Mouse (Mus musculus) heart, embryonic 16.5 days (tissue): ENCODE measurements around the gene Synj1. TPM values are rescaled to one million over a fixed set of nuclear protein-coding genes. Genes with fewer than 3 reads are reported as not detected.
A peak's percentile ranks its signal among the peaks of the same experiment; 100 is the strongest.

Experiments used
- ATAC-seq: fragments of 200-750 bp; cut with Nextera tagmentation; replicated peaks from 2 replicates; pipeline ENCODE4 v1.8.0; 2017; ENCODE audit warnings: moderate number of reproducible peaks; ENCODE audit not compliant: insufficient read depth, low FRiP score; ENCODE audit errors: extremely low read depth
- H3K27ac ChIP-seq: fragments of 300-500 bp; sonication (generic); 2 replicates; pipeline ENCODE4 v1.5.1; 2014; ENCODE audit warnings: mild to moderate bottlenecking, low read length, control low read depth, moderate library complexity
- H3K27me3 ChIP-seq: fragments of 300-500 bp; sonication (generic); 2 replicates; pipeline ENCODE4 v1.6.1; 2014; ENCODE audit warnings: low read length, mixed read lengths; ENCODE audit not compliant: control insufficient read depth, insufficient read depth
- H3K36me3 ChIP-seq: fragments of 300-500 bp; sonication (generic); 2 replicates; pipeline ENCODE4 v1.6.1; 2014; ENCODE audit not compliant: control insufficient read depth, insufficient read depth
- H3K4me1 ChIP-seq: fragments of 300-500 bp; sonication (generic); 2 replicates; pipeline ENCODE4 v1.6.1; 2014; ENCODE audit warnings: low read length, mixed read lengths; ENCODE audit not compliant: control insufficient read depth, insufficient read depth
- H3K4me2 ChIP-seq: fragments of 300-500 bp; sonication (generic); 2 replicates; pipeline ENCODE4 v1.6.1; 2014; ENCODE audit warnings: low read depth, mild to moderate bottlenecking, control low read depth, low read length
- H3K4me3 ChIP-seq: fragments of 300-500 bp; sonication (generic); 2 replicates; pipeline ENCODE4 v1.5.1; 2014; ENCODE audit warnings: mild to moderate bottlenecking, control low read depth, low read length
- H3K9ac ChIP-seq: fragments of 300-500 bp; sonication (generic); 2 replicates; pipeline ENCODE4 v1.6.1; 2014; ENCODE audit warnings: low read length, control low read depth
- H3K9me3 ChIP-seq: fragments of 300-500 bp; sonication (generic); replicated peaks from 2 replicates; pipeline ENCODE4 v1.6.1; 2016; ENCODE audit warnings: low read length; ENCODE audit not compliant: control insufficient read depth
- WGBS: fragments of 180-500 bp; shearing (Covaris S2); extraction: QIAGEN DNeasy Blood & Tissue Kit; methylation state at CpG from one replicate; pipeline ENCODE4 v1.1.7; 2014; 5-methylcytosine and 5-hydroxymethylcytosine counted together
- polyA plus RNA-seq: library from polyadenylated mRNA; unstranded; fragments of >200 nt; fragmentation: Nextera tagmentation; extraction: Ambion mirVana; gene quantifications from 2 replicates; pipeline ENCODE4 v1.2.1, GENCODE M21; 2015

The Synj1 gene
- polyA plus RNA-seq, 1 experiment from 2014 or later, result 10.8 TPM

DNA sequence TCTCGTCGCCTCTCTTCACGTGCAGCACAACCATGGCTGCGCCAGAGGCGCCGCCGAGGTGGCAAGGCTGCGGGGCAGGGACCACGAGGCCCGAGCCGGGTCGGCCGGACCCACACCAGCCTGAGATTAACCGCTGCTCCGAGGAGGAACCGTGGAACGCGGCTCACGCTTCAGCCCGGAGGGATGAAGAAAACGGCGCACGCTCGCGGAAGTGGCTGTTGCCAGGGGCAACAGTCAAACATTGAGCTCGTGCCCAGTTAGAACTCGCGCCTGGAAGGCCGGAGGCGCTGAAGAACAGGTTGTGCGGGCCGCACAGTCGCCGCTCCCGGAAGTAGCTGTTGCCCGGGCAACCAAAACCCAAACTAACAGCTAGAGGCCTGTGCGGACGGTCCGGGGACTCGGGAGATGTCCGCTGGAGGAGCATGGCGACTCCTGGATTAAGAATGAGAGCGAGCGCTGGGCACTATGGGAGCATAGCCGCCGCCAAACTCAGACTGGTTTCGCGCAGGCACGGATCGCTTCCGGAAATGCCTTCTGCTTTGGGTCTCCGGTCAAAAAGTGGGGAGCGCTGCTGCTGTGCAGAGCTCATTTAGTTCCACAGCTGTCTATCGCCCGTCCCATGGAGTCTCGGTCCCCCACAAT, 76.3 kb downstream of the Synj1 start, which contains the start of gene Cfap298:
Gene Cfap298 (minus strand): TSS at position 428 of the 642 bp plus-strand sequence.
- peak within 1 kb of the TSS; percentile 92 for H3K4me3 ChIP-seq
- ATAC-seq, result peak; percentile 97
- peaks cover 11% of the 10 kb centered on the region; the same call in 1 of the 2 replicates for H3K36me3 ChIP-seq
- H3K4me2 ChIP-seq, result peak within 1 kb of the TSS; percentile 92
- under 1% methylated on average over 53 of the region's 56 CpGs for WGBS
- peaks cover 8% of the 10 kb centered on the region for H3K4me1 ChIP-seq
- peak within 1 kb of the TSS; percentile 90 for H3K9ac ChIP-seq
- H3K9me3 ChIP-seq, result no peaks in the 10 kb centered on the region
- H3K27me3 ChIP-seq, result no peaks in the 10 kb centered on the region
- peak within 1 kb of the TSS; percentile 91 for H3K27ac ChIP-seq

DNA sequence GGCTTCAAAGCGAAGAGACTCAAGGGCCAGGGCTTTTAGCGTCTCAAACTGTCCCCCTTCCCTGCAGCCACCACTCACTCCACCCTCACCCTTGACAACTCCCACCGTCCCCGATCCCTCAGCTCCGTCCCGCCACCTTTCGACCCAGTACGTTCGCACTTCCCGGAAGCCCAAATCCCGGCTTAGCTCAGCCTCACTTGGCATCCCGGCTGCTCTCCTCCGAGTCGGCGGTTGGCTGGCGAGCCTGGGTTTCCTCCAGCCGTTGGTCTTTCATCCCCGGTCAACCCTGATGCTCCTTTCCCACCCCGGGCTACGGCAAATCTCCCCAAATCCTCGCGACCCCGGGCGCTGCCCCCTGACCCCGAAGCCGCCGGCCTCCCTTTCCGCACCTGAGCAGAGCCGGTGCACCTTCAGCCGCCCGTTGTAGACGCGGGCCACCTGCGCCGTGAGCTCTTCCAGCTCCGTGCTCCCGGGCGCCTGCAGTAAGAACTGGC, 76.9 kb downstream of the Synj1 start:
- H3K4me2 ChIP-seq, result peak overlapping the region; percentile 92
- H3K27ac ChIP-seq, result peak overlapping the region; percentile 91
- WGBS, result under 1% methylated on average over 36 of the region's 38 CpGs
- peaks cover 8% of the 10 kb centered on the region for H3K4me1 ChIP-seq
- H3K9ac ChIP-seq, result peak overlapping the region; percentile 90
- peak; percentile 53 for ATAC-seq
- no peaks in the 10 kb centered on the region for H3K9me3 ChIP-seq
- H3K4me3 ChIP-seq, result peak overlapping the region; percentile 92
- H3K36me3 ChIP-seq, result peaks cover 11% of the 10 kb centered on the region; the same call in 1 of the 2 replicates
- H3K27me3 ChIP-seq, result no peaks in the 10 kb centered on the region

DNA sequence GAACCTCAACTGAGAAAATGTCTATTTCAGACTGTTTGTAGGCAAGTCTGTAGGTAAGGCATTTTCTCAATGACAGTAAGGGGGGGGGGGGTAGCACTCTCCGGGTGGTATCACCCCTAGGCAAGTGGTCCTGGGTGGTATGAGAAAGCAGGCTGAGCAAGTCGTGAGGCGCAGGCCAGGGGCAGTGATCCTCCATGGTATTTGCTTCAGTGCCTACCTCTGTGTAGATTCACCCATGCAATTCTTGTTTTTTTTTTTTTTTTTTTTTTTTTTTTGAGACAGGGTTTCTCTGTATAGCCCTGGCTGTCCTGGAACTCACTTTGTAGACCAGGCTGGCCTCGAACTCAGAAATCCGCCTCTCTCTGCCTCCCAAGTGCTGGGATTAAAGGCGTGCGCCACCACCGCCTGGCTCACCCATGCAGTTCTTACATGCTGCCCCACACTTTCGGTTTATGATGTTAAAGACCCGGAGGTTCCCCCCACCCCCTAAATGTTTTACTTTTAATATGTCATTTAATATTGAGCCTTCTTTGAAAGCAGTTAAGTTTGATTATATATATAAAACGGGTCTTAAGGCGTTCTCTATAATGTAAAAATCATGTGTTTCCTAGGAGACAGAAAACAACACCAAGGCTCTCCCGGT, 77.5 kb downstream of the Synj1 start:
- 28% methylated on average over 13 of the region's 13 CpGs for WGBS
- Histone ChIP-seq H3K4me2 (peak overlapping the region; percentile 92), H3K4me3 (peak overlapping the region; percentile 92), H3K9me3 (no peaks in the 10 kb centered on the region), H3K36me3 (peaks cover 10% of the 10 kb centered on the region; the same call in 1 of the 2 replicates), H3K27me3 (no peaks in the 10 kb centered on the region), H3K4me1 (peaks cover 8% of the 10 kb centered on the region), H3K27ac (peak overlapping the region; percentile 91), H3K9ac (peak overlapping the region; percentile 90)
- no peak for ATAC-seq

DNA sequence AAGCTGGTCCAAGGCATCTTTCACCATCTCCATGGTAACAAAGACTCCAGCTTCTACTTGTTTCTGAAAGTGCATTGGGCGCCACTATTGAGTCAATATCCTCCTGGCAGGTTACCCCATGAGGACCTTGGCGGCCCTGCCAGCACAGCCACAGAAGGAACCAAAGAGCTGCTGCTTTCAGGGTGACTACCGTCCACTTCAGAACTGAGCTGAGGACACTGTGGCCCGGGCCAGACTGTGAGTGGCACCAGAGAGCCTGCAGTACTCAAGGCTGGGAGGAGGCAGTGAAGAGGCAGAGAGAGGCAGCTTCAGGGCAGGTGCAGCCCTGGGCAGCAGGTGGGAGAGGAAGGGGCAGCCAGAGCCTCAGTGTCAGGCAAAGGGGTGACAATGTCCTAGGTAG, 83.7 kb downstream of the Synj1 start:
- Histone ChIP-seq H3K4me3 (no peak overlapping the region), H3K4me2 (no peak overlapping the region), H3K27me3 (no peaks in the 10 kb centered on the region), H3K4me1 (no peaks in the 10 kb centered on the region), H3K36me3 (peaks cover 2% of the 10 kb centered on the region; the same call in 1 of the 2 replicates), H3K9me3 (peaks cover under 1% of the 10 kb centered on the region; the same call in 1 of the 2 replicates), H3K27ac (no peak overlapping the region), H3K9ac (no peak overlapping the region)
- ATAC-seq, result no peak
- 79% methylated on average over 4 of the region's 4 CpGs for WGBS

DNA sequence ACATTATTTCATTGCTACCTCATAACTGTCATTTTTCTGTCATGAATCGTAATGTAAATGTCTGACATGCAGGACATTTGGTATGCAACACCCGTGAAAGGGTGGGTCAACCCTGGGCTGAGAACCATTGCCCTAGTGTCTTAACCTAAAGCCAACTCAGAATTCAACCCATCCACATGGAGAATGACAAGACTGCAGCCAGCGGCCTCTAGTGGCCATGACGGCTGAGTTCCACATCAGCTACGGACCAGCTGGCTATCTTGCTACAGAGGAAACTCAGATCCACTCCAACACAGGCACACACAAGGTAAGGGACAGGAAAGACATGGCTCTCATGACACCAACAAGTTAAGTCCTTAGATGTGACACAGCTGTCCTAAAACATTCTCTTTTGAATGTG, 85.6 kb downstream of the Synj1 start:
- no peak overlapping the region for H3K9ac ChIP-seq
- 19% methylated on average over 5 of the region's 5 CpGs for WGBS
- H3K27me3 ChIP-seq, result no peaks in the 10 kb centered on the region
- H3K36me3 ChIP-seq, result peaks cover 5% of the 10 kb centered on the region; the same call in 1 of the 2 replicates
- no peak overlapping the region for H3K4me3 ChIP-seq
- ATAC-seq, result peak; percentile 57; the same call in 1 of the 2 replicates
- H3K4me2 ChIP-seq, result no peak overlapping the region
- H3K4me1 ChIP-seq, result peaks cover 11% of the 10 kb centered on the region; the same call in 1 of the 2 replicates
- peaks cover 3% of the 10 kb centered on the region; the same call in 1 of the 2 replicates for H3K9me3 ChIP-seq
- no peak overlapping the region for H3K27ac ChIP-seq

DNA sequence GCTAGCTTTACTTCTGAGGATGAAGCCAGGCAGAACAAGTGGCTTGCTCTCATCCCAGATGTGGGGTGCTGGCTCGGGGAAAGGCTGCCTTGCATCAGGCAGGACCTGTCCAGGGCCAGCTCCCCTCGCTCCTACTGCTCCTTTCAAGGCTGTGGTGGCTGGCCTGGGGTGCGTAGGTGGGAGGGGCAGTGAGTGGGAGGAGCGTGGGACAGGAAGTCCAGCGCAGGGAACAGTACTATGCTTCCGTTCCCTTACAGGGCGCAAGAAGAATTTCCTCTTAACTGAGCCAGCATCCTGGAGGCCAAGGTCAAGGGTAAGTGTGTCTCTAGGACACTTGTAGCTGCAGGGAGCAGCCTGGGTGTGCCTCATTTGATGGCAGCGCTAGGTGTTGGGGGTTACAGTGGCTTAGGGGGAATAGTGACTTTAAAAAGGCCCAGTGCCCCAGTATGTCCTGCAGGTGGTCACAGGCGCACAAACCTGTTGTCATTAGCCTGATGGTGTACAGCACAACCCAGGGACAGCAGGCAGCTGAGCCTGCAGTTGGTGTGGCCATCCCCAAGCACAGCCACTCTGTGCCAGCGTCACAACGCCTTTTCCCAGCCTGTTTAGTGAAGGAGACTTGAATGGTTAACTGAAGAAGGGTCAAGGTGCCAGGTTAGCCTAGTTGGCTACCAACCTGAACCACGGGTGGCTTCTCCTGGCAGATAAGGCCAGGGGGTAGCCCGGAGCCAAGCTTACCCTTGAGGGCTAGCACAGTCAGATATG, 86.3 kb downstream of the Synj1 start:
- Histone ChIP-seq H3K9ac (no peak overlapping the region), H3K27me3 (no peaks in the 10 kb centered on the region), H3K4me3 (no peak overlapping the region), H3K4me1 (peaks cover 11% of the 10 kb centered on the region; the same call in 1 of the 2 replicates), H3K27ac (peak overlapping the region; percentile 7), H3K9me3 (peaks cover 3% of the 10 kb centered on the region; the same call in 1 of the 2 replicates), H3K4me2 (no peak overlapping the region), H3K36me3 (peaks cover 5% of the 10 kb centered on the region; the same call in 1 of the 2 replicates)
- 75% methylated on average over 13 of the region's 13 CpGs for WGBS
- ATAC-seq, result peak; percentile 34; the same call in 1 of the 2 replicates

DNA sequence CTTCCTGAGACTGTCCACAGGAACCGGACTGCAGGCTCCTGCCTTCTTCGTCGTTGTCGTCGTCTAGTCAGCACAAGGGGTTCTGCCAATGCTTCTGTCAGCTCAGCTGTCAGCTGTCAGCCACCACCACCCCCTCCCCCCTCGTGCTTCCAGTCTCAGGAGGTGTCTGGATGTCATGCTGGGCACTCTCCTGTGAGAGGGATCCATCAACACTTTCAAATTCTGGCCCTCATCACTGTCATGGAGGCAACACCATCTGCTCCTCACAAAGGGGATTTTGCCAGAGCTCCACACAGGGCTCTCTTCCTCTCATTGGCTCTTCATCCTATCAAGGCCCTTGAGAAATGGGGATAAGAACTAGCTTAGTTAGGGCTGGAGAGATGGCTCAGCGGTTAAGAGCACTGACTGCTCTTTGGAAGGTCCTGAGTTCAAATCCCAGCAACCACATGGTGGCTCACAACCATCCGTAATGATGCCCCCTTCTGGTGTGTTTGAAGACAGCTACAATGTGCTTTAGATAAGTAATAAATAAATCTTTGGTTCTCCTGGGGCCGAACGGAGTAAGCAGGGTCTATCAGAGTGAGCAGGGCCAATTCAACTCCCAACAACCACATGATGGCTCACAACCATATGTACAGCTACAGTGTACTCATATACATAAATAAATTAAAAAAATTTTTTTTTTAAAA, 89.5 kb downstream of the Synj1 start:
- Histone ChIP-seq H3K27ac (0 out of 2 replicates have a peak overlapping the region, but pooled peaks have one; percentile 14), H3K4me3 (no peak overlapping the region), H3K36me3 (peaks cover 3% of the 10 kb centered on the region; the same call in 1 of the 2 replicates), H3K4me1 (peaks cover 11% of the 10 kb centered on the region; the same call in 1 of the 2 replicates), H3K9me3 (peaks cover 9% of the 10 kb centered on the region), H3K4me2 (no peak overlapping the region), H3K9ac (no peak overlapping the region), H3K27me3 (peaks cover 5% of the 10 kb centered on the region; the same call in 1 of the 2 replicates)
- peak; percentile 81 for ATAC-seq
- 25% methylated on average over 10 of the region's 10 CpGs for WGBS

DNA sequence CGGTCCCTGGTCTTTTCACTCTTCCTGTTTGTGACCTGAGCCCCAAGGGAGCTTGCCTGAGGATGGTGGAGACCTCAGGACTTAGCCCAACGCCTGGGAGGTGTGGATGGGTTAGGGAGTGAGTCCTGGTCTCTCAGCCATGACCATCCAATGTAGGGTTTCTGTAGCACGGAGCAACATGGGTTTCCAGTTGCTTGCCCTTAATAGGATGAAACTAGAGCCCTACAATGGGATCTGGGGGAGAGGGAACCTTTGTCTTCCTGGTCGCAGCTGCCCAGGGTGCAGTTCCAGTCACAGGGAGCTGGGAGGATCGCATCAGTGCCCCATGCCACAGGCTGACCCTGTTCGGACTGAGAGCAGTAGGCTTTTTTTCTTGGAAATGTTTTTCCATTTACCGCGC, 94.0 kb downstream of the Synj1 start:
- Histone ChIP-seq H3K27me3 (peaks cover 7% of the 10 kb centered on the region; the same call in 1 of the 2 replicates), H3K4me2 (no peak overlapping the region), H3K4me3 (no peak overlapping the region), H3K36me3 (peaks cover under 1% of the 10 kb centered on the region; the same call in 1 of the 2 replicates), H3K9ac (no peak overlapping the region), H3K27ac (no peak overlapping the region), H3K4me1 (peaks cover 13% of the 10 kb centered on the region; the same call in 1 of the 2 replicates), H3K9me3 (peaks cover 6% of the 10 kb centered on the region; the same call in 1 of the 2 replicates)
- ATAC-seq, result no peak
- WGBS, result 82% methylated on average over 8 of the region's 8 CpGs
